Comparison of ENCODE assay signal across 20 mouse cellular contexts in genomic region chr16:37027581-37027980, GRCm38 (mm10). TPM values are rescaled to one million over a fixed set of nuclear protein-coding genes. Genes with fewer than 3 reads are reported as not detected.
A peak's percentile ranks its signal among the peaks of the same experiment; 100 is the strongest.
DNase-seq lines count a peak whose midpoint lies in the region; TF ChIP-seq lines count a peak whose summit lies in the region.
"Had no signal": no experiment of that assay in that cellular context is flagged by ENCODE, and none has a peak within 500 bp of the region (broad histone marks: within the 10 kb centered on the region; RNA-seq: fewer than 3 reads in every experiment).

No protein-coding gene starts in this region.

- DNase-seq in layer of hippocampus, adult 2 months (ENCODE audit: low spot score in 2 of 2), result peak in 1 of 2 experiments; percentile 11
- no peak for DNase-seq in layer of hippocampus, postnatal 25 days (ENCODE audit: extremely low spot score in 1 of 2, low spot score in 1 of 2)
- DNase-seq in adipocyte (ENCODE audit: low spot score), result peak; percentile 51
- peak; percentile 11 for DNase-seq in brain, adult 2 months (ENCODE audit: low read depth, low spot score)
- no peak for DNase-seq in heart, adult 18-20 months
- DNase-seq in gastrocnemius, postnatal 10 days, result no peak
- DNase-seq: adrenal gland, adult 8-10 months; adrenal gland, postnatal 14 days; adrenal gland, postnatal 36 days; cerebellum, adult 11 months; cerebellum, adult 18-20 months; cerebellum, adult 8-10 months; cerebellum, adult 9-11 months; cerebellum, postnatal 36 days; embryo, embryonic 11 days had no signal

- H3K27ac ChIP-seq in layer of hippocampus, adult 2 months, result peak overlapping the region; percentile 76
- H3K27ac ChIP-seq: embryonic facial prominence, embryonic 13.5 days; embryonic facial prominence, embryonic 15.5 days; forebrain, embryonic 10.5 days; forebrain, embryonic 12.5 days had no signal

- H3K4me3 ChIP-seq in layer of hippocampus, adult 2 months, result no peak overlapping the region
- H3K4me3 ChIP-seq: embryonic facial prominence, embryonic 13.5 days; embryonic facial prominence, embryonic 15.5 days; erythroblast, embryonic 14.5 days; forebrain, embryonic 10.5 days; forebrain, embryonic 12.5 days had no signal

- no peak for TF ChIP-seq CTCF in layer of hippocampus, adult 2 months (conservative IDR thresholded peaks at IDR 0.05)

RNA-seq across cellular contexts. Expression of gene Polq, which starts 16.0 kb away (rescaled TPM):
- total RNA-seq in layer of hippocampus, adult 2 months (2021), result 1 to 10 TPM; 1.2 to 2.0 TPM
- under 1 TPM; 0.87 to 0.91 TPM for total RNA-seq in layer of hippocampus, postnatal 25 days (2021)
- 1 to 10 TPM; 4.4 to 5.8 TPM for total RNA-seq in heart, adult 18-20 months (2021)
- 1 to 10 TPM; 1.1 to 1.8 TPM for total RNA-seq in gastrocnemius, postnatal 10 days (2021)

RNA-seq across cellular contexts. Expression of gene Fbxo40, which starts 37.3 kb away (rescaled TPM):
- total RNA-seq in layer of hippocampus, adult 2 months (2021), result not detected
- total RNA-seq in layer of hippocampus, postnatal 25 days (2021), result not detected
- total RNA-seq in heart, adult 18-20 months (2021), result 100 to 1,000 TPM; 187 to 205 TPM
- 10 to 100 TPM; 29.5 to 64.0 TPM for total RNA-seq in gastrocnemius, postnatal 10 days (2021)

Comparison
In these comparisons a context has a peak if more than half of its experiments do, and no peak if none do; other contexts are left out.
1. DNase-seq: peak in adipocyte (single experiment) and brain, adult 2 months (single experiment); none in layer of hippocampus, postnatal 25 days (0 of 2), heart, adult 18-20 months (0 of 2) and gastrocnemius, postnatal 10 days (single experiment).
2. RNA of gene Fbxo40, which starts 37.3 kb away (total RNA-seq): 187 to 205 TPM in heart, adult 18-20 months and 29.5 to 64.0 TPM in gastrocnemius, postnatal 10 days; not detected in layer of hippocampus, adult 2 months and not detected in layer of hippocampus, postnatal 25 days; every median in the first group is over 10 times any median in the second.